Mouse (Mus musculus) E14TG2a.4 (cell line): ENCODE data around the gene Rmi1.
"Not testable (repeated sequence)": the region's sequence is repeated elsewhere in the genome, so short reads cannot be mapped to it uniquely, and the experiment has no call there.

Source experiments
- H3K27me3 ChIP-seq: 2 replicates; pipeline ENCODE4 v1.6.1; 2014; ENCODE audit warnings: low read length, control low read depth; ENCODE audit not compliant: insufficient read depth
- H3K36me3 ChIP-seq: 2 replicates; pipeline ENCODE4 v1.6.1; 2014; ENCODE audit warnings: low read length, control low read depth; ENCODE audit not compliant: insufficient read depth
- H3K4me1 ChIP-seq: replicated peaks from 2 replicates; pipeline ENCODE4 v1.6.1; 2014; ENCODE audit warnings: low read depth, low read length, control low read depth
- H3K4me3 ChIP-seq: replicated peaks from 2 replicates; pipeline ENCODE4 v1.5.1; 2014; ENCODE audit warnings: mild to moderate bottlenecking, low read length
- H3K9me3 ChIP-seq: 2 replicates; pipeline ENCODE4 v1.6.1; 2014; ENCODE audit warnings: low read length, control low read depth
- CTCF ChIP-seq: conservative IDR thresholded peaks from 2 replicates; pipeline ENCODE4 v1.5.1; 2014; ENCODE audit warnings: low read length
- NANOG ChIP-seq: IDR thresholded peaks from 2 replicates; pipeline ENCODE4 v1.6.1; 2014; ENCODE audit warnings: borderline replicate concordance, low read length, mixed read lengths
- POU5F1 ChIP-seq: IDR thresholded peaks from 2 replicates; pipeline ENCODE4 v1.6.1; 2014; ENCODE audit warnings: low read length, borderline replicate concordance

Gene Rmi1

DNA sequence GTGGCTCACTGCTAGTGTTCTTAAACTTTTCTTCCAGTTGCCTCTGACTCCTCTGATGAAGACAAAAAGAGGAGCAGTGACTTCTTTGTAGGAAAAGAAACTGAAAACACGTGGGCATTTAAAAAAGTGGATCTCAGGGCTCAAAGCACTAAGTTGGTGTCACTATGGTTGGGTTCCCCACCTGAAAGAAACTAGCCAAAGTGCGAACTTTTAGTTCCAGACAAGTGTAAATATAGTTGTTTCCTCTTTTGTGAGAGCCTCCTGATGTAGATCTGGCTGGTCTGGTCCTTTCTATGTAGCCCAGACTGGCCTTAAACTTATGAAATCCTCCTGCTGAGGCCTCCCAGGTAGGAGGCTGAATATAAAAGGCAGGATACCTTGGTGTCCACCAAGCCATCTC is 44.5 kb downstream of the Rmi1 start:
- Histone ChIP-seq H3K27me3 (peaks cover 10% of the 10 kb centered on the region), H3K4me3 (no peak overlapping the region), H3K9me3 (no peaks in the 10 kb centered on the region), H3K36me3 (no peaks in the 10 kb centered on the region), H3K4me1 (peaks cover 27% of the 10 kb centered on the region)
- no peak for TF ChIP-seq POU5F1
- no peak for TF ChIP-seq NANOG
- no peak for TF ChIP-seq CTCF

DNA sequence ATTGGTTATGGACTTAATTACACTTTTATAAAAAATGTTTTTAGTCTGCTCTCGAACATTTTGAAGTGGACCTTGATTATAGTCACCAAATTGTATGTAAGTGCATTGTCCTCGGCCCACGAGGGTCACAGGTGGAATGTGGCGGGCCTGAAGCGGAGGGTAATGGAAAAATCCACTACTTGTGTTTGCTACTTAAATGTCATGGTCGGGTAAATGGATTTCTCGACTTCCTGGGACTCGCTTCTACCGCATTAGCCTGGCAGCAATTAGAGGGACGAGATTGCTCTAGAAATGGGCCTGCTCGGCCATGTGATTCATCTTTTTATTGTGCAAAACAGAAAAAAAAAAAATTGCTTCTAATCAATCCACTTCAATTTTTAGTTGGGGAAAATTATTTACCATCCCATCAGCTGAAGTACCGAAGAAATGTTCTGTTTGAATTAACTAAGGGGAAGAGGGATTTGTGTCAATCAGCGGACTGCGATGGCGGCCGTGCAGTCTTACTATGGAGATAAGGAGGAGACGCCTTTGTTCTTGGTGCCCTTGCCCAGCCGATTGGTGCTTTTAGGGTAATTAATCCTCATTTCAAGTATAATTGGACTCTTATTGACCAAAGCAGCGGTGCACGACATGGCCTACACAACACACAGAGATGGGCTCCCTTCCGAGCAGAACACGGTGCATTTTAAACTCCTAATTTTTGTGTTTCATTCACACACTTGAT is 48.6 kb downstream of the Rmi1 start:
- no peak for TF ChIP-seq CTCF
- no peak for TF ChIP-seq POU5F1
- TF ChIP-seq NANOG: no peak
- peaks cover 33% of the 10 kb centered on the region for H3K27me3 ChIP-seq
- H3K9me3 ChIP-seq: no peaks in the 10 kb centered on the region
- H3K36me3 ChIP-seq: no peaks in the 10 kb centered on the region
- H3K4me3 ChIP-seq: no peak overlapping the region
- H3K4me1 ChIP-seq: peaks cover 37% of the 10 kb centered on the region

DNA sequence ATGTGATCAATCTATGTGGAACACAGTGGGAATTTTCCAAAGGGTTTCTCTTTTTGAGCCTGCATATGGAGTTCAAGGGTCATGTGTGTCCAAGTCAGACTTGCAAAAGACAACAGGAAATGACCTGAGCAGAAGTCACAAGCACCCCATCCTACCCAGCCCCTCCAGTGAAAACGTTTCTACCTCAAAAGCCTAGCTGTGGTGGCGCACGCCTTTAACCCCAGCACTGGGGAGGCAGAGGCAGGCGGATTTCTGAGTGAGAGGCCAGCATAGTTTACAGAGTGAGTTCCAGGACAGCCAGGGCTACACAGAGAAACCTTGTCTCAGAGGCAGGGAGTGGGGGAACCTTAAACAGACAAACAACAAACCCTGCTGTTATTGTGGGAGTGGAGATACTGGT is 50.2 kb downstream of the Rmi1 start:
- TF ChIP-seq NANOG (no peak), CTCF (no peak), POU5F1 (no peak)
- H3K36me3 ChIP-seq: no peaks in the 10 kb centered on the region
- H3K27me3 ChIP-seq: peaks cover 36% of the 10 kb centered on the region
- no peaks in the 10 kb centered on the region for H3K9me3 ChIP-seq
- H3K4me1 ChIP-seq: peaks cover 42% of the 10 kb centered on the region
- peak overlapping the region; percentile 60 for H3K4me3 ChIP-seq

DNA sequence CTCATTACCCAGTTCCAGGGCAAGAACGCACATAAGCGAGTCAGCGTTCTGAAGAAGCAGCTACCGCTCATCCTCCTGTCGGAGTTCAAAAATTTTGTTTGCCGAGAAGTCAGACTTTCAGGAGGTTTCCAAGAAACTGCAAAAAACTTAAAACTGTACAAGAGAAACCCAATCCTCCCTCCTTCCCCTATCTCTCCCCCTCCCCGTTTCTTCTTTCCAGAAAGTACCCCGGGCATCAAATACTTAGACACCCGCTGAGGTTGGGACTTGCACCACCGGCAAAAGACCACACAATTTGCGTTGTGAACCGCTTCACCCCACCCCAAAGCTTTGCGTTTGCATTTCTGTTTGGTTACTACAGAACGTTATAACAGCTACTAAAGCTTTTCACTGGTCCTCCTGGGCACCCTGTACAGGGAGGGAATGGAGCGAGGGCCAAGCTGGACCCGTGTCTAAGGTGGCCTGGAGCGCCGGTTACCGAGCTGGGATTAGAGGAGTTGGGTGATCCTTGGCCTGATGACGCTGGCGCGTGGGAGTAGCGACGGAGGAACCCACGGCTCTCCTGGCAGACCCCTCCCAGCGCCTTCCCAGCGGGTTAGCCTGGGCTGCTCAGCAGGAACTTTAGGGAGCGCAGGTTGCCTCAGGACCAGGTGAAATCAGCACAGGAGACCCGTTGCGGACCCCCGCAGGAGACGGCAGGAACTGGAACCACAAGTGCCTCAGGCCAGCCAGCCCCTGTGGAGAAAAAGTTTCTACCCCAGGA is 50.8 kb downstream of the Rmi1 start:
- Histone ChIP-seq H3K27me3 (peaks cover 40% of the 10 kb centered on the region), H3K4me1 (peaks cover 39% of the 10 kb centered on the region), H3K4me3 (peak overlapping the region; percentile 60), H3K9me3 (no peaks in the 10 kb centered on the region), H3K36me3 (no peaks in the 10 kb centered on the region)
- TF ChIP-seq NANOG: no peak
- TF ChIP-seq CTCF: no peak
- no peak for TF ChIP-seq POU5F1

DNA sequence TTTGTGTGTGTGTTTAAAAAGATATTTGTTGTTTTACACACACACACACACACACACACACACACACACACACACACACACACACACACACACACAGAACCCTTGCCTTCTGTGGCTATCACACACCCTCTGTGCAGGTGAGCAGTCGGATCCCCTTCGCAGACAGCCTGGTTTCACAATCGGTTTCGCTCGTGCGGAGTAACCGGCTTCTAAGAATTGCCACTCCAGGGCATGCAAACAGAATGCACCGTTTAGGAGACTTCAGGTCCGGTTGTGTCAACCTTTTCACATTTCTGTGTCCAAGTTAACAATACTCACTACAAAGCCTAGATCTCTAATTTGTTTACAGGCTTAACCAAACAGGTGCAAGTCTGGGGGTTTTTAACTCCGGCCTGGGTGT is 51.5 kb downstream of the Rmi1 start:
- Histone ChIP-seq H3K36me3 (no peaks in the 10 kb centered on the region), H3K4me1 (peaks cover 37% of the 10 kb centered on the region), H3K4me3 (no peak overlapping the region), H3K27me3 (peaks cover 43% of the 10 kb centered on the region), H3K9me3 (no peaks in the 10 kb centered on the region)
- TF ChIP-seq POU5F1 (no peak), NANOG (no peak), CTCF (no peak)

DNA sequence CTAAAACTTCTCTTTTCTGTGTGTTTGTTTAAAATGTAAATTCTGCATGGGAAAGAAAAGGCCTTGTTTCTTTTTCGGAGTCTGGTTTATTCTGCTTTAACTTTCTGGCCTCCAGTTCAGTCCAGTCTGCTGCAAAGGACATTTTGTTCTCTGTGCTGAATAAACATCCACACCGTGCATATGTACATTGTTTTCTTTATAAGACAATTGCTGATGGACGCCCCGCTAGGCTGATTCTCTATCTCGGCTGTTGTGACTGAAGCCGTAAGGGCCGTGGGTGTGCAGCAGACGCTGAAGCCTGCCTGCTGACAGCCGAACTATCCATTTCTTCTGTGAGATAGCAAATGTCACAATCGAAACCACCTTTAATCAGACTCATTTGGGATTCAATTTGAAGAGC is 54.5 kb downstream of the Rmi1 start:
- no peaks in the 10 kb centered on the region for H3K36me3 ChIP-seq
- no peak for TF ChIP-seq CTCF
- TF ChIP-seq POU5F1: no peak
- TF ChIP-seq NANOG: no peak
- H3K9me3 ChIP-seq: no peaks in the 10 kb centered on the region
- peaks cover 37% of the 10 kb centered on the region for H3K4me1 ChIP-seq
- no peak overlapping the region for H3K4me3 ChIP-seq
- H3K27me3 ChIP-seq: peaks cover 46% of the 10 kb centered on the region

DNA sequence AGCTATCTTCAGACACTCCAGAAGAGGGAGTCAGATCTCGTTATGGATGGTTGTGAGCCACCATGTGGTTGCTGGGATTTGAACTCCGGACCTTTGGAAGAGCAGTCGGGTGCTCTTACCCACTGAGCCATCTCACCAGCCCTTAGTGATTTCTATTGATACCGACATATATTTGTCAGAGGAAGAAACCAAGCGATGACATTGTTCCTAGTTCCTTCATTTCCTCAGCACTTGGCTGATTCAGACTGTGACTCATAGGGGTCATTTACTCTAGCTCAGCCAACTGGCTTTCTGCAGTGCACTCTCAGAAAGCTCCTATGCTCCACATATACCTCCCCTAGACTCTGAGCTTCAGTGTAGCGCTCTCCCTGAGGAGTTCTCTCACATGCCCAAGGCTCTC is 56.8 kb downstream of the Rmi1 start:
- H3K4me3 ChIP-seq, H3K9me3 ChIP-seq, H3K36me3 ChIP-seq: not testable (repeated sequence)
- H3K4me1 ChIP-seq: peaks cover 23% of the 10 kb centered on the region
- H3K27me3 ChIP-seq: peaks cover 30% of the 10 kb centered on the region
